Mouse (Mus musculus) brown adipose tissue, adult 24 weeks (tissue): Measurements from ENCODE around the gene Cct2. TPM values are rescaled to one million over a fixed set of nuclear protein-coding genes. Genes with fewer than 3 reads are reported as not detected.
A peak's percentile ranks its signal among the peaks of the same experiment; 100 is the strongest.
"Not testable (repeated sequence)": the region's sequence is repeated elsewhere in the genome, so short reads cannot be mapped to it uniquely, and the experiment has no call there.

Experiments used
- H3K27ac ChIP-seq: fragments of 200-500 bp; replicated peaks from 2 replicates; pipeline ENCODE4 v1.5.1; 2012; ENCODE audit warnings: low read depth, mild to moderate bottlenecking, low read length
- H3K4me1 ChIP-seq: fragments of 200-500 bp; 2 replicates; pipeline ENCODE4 v1.6.1; 2012; ENCODE audit warnings: low read length, mixed read lengths; ENCODE audit not compliant: control insufficient read depth, insufficient read depth, insufficient read length
- H3K4me3 ChIP-seq: fragments of 200-500 bp; 2 replicates; pipeline ENCODE4 v1.5.1; 2012; ENCODE audit warnings: low read depth, mild to moderate bottlenecking, low read length, moderate library complexity; ENCODE audit not compliant: insufficient read depth
- polyA plus RNA-seq: library from polyadenylated mRNA; stranded (reverse); fragments of >200 nt; gene quantifications from 2 replicates; pipeline ENCODE4 v1.2.4, GENCODE M21; 2012; ENCODE audit not compliant: missing spikeins, insufficient read depth, insufficient read length

Cct2 gene
- polyA plus RNA-seq, 1 experiment, result 141 TPM

- no peak overlapping the region for H3K27ac ChIP-seq
- H3K4me1 ChIP-seq, result no peaks in the 10 kb centered on the region; the same call in 1 of the 2 replicates
- H3K4me3 ChIP-seq, result no peak overlapping the region
Observed at GRCm38 (mm10) chr10:117081326-117081725, 17.7 kb upstream of the Cct2 start.

GRCm38 (mm10) chr10:117078284-117078683 lies 14.7 kb upstream of the Cct2 start:
- H3K4me1 ChIP-seq, result no peaks in the 10 kb centered on the region; the same call in 1 of the 2 replicates
- no peak overlapping the region for H3K4me3 ChIP-seq
- H3K27ac ChIP-seq, result no peak overlapping the region

- H3K27ac ChIP-seq, result no peak overlapping the region
- H3K4me1 ChIP-seq, result no peaks in the 10 kb centered on the region
- H3K4me3 ChIP-seq, result no peak overlapping the region
Observed at GRCm38 (mm10) chr10:117073176-117073575, 9.6 kb upstream of the Cct2 start.

- H3K4me3 ChIP-seq, result no peak overlapping the region
- no peaks in the 10 kb centered on the region for H3K4me1 ChIP-seq
- H3K27ac ChIP-seq, result no peak overlapping the region
Observed at GRCm38 (mm10) chr10:117072191-117072888, 8.7 kb upstream of the Cct2 start.

- H3K4me1 ChIP-seq, result no peaks in the 10 kb centered on the region
- H3K27ac ChIP-seq, result no peak overlapping the region
- no peak overlapping the region for H3K4me3 ChIP-seq
Observed at GRCm38 (mm10) chr10:117069109-117069508, 5.5 kb upstream of the Cct2 start.

GRCm38 (mm10) chr10:117064076-117064475 lies 462 bp upstream of the Cct2 start:
- 0 out of 2 replicates have a peak, but pooled peaks cover 3% of the 10 kb centered on the region for H3K4me1 ChIP-seq
- no peak overlapping the region for H3K27ac ChIP-seq
- H3K4me3 ChIP-seq, result peak overlapping the region; percentile 49

GRCm38 (mm10) chr10:117062894-117063253 lies 740 bp downstream of the Cct2 start:
- peak overlapping the region; percentile 16; the same call in 1 of the 2 replicates for H3K27ac ChIP-seq
- H3K4me3 ChIP-seq, result peak overlapping the region; percentile 80
- H3K4me1 ChIP-seq, result 0 out of 2 replicates have a peak, but pooled peaks cover 3% of the 10 kb centered on the region

GRCm38 (mm10) chr10:117055668-117056067 lies 7.9 kb downstream of the Cct2 start:
- H3K27ac ChIP-seq, result no peak overlapping the region
- H3K4me1 ChIP-seq, result no peaks in the 10 kb centered on the region
- H3K4me3 ChIP-seq, result no peak overlapping the region

GRCm38 (mm10) chr10:117049961-117050597 lies 13.5 kb downstream of the Cct2 start:
- no peak overlapping the region for H3K27ac ChIP-seq
- no peak overlapping the region for H3K4me3 ChIP-seq
- H3K4me1 ChIP-seq, result no peaks in the 10 kb centered on the region

- Histone ChIP-seq H3K27ac (no peak overlapping the region), H3K4me3 (no peak overlapping the region), H3K4me1 (no peaks in the 10 kb centered on the region)
Observed at GRCm38 (mm10) chr10:117049253-117049652, 14.4 kb downstream of the Cct2 start.

GRCm38 (mm10) chr10:117045175-117046056 lies 18.2 kb downstream of the Cct2 start, which contains the start of gene Lrrc10:
TSS of gene Lrrc10 (plus strand) at chr10:117045341.
- Histone ChIP-seq H3K4me1 (no peaks in the 10 kb centered on the region), H3K4me3 (no peak within 1 kb of the TSS), H3K27ac (no peak within 1 kb of the TSS)

- not testable (repeated sequence) for H3K4me3 ChIP-seq, H3K27ac ChIP-seq
Observed at GRCm38 (mm10) chr10:117043497-117044166, 20.0 kb downstream of the Cct2 start.

GRCm38 (mm10) chr10:117042295-117042694 lies 21.3 kb downstream of the Cct2 start:
- Histone ChIP-seq H3K4me1 (no peaks in the 10 kb centered on the region), H3K27ac (no peak overlapping the region), H3K4me3 (no peak overlapping the region)

More at GRCm38 (mm10) chr10:117043497-117044166, 20.0 kb downstream of the Cct2 start:
- not testable (repeated sequence) for H3K4me1 ChIP-seq

- no peak overlapping the region for H3K4me3 ChIP-seq
- no peaks in the 10 kb centered on the region for H3K4me1 ChIP-seq
- no peak overlapping the region for H3K27ac ChIP-seq
Observed at GRCm38 (mm10) chr10:117040355-117040754, 23.3 kb downstream of the Cct2 start.

GRCm38 (mm10) chr10:117033785-117034184 lies 29.8 kb downstream of the Cct2 start:
- H3K4me3 ChIP-seq, result no peak overlapping the region

More at GRCm38 (mm10) chr10:117033785-117034184, 29.8 kb downstream of the Cct2 start:
- Histone ChIP-seq H3K4me1 (no peaks in the 10 kb centered on the region), H3K27ac (no peak overlapping the region)
